Mouse (Mus musculus) embryonic facial prominence, embryonic 14.5 days (tissue): ENCODE measurements around the gene Tom1l2. TPM values are rescaled to one million over a fixed set of nuclear protein-coding genes. Genes with fewer than 3 reads are reported as not detected.

Experiments
- ATAC-seq: fragments of 200-750 bp; cut with Nextera tagmentation; 2 replicates; pipeline ENCODE4 v1.8.0; 2017; ENCODE audit warnings: low read depth, moderate number of reproducible peaks, moderate TSS enrichment
- DNase-seq: peaks from one replicate; pipeline ENCODE4 v3.0.0-alpha.2; 2015; ENCODE audit warnings: low spot score
- H3K27ac ChIP-seq: fragments of 300-500 bp; sonication (generic); replicated peaks from 2 replicates; pipeline ENCODE4 v1.5.1; 2014; ENCODE audit warnings: low read depth, mild to moderate bottlenecking, low read length, moderate library complexity
- H3K27me3 ChIP-seq: fragments of 300-500 bp; sonication (generic); replicated peaks from 2 replicates; pipeline ENCODE4 v1.6.1; 2014; ENCODE audit warnings: low read length; ENCODE audit not compliant: control insufficient read depth, insufficient read depth
- H3K36me3 ChIP-seq: fragments of 300-500 bp; sonication (generic); 2 replicates; pipeline ENCODE4 v1.6.1; 2014; ENCODE audit warnings: low read length, mixed read lengths; ENCODE audit not compliant: control insufficient read depth, insufficient read depth
- H3K4me1 ChIP-seq: fragments of 300-500 bp; sonication (generic); 2 replicates; pipeline ENCODE4 v1.6.1; 2014; ENCODE audit warnings: antibody characterized with exemption, low read length; ENCODE audit not compliant: control insufficient read depth, insufficient read depth
- H3K4me2 ChIP-seq: fragments of 300-500 bp; sonication (generic); 2 replicates; pipeline ENCODE4 v1.6.1; 2014; ENCODE audit warnings: low read depth, mild to moderate bottlenecking, low read length, moderate library complexity, mixed read lengths
- H3K4me3 ChIP-seq: fragments of 300-500 bp; sonication (generic); 2 replicates; pipeline ENCODE4 v1.5.1; 2014; ENCODE audit warnings: low read depth, mild to moderate bottlenecking, low read length
- H3K9ac ChIP-seq: fragments of 300-500 bp; sonication (generic); 2 replicates; pipeline ENCODE4 v1.6.1; 2014; ENCODE audit warnings: low read depth, mild to moderate bottlenecking, low read length, moderate library complexity, mixed read lengths
- H3K9me3 ChIP-seq: fragments of 300-500 bp; sonication (generic); 2 replicates; pipeline ENCODE4 v1.6.1; 2016; ENCODE audit warnings: low read length; ENCODE audit not compliant: control insufficient read depth
- WGBS: fragments of 180-500 bp; shearing (Covaris S2); extraction: QIAGEN DNeasy Blood & Tissue Kit; methylation state at CpG from one replicate; pipeline ENCODE4 v1.1.7; 2014; 5-methylcytosine and 5-hydroxymethylcytosine counted together
- polyA plus RNA-seq: library from polyadenylated mRNA; unstranded; fragments of >200 nt; fragmentation: Nextera tagmentation; extraction: Ambion mirVana; gene quantifications from 2 replicates; pipeline ENCODE4 v1.2.1, GENCODE M21; 2014

Tom1l2 gene
- polyA plus RNA-seq, result 21.8 and 23.4 TPM in 2 replicates

- Histone ChIP-seq H3K9me3 (no peaks in the 10 kb centered on the region), H3K4me1 (peaks cover 3% of the 10 kb centered on the region; the same call in 1 of the 2 replicates), H3K27ac (peak within 1 kb of the TSS; percentile 59; the same call in 1 of the 2 replicates), H3K9ac (peak within 1 kb of the TSS; percentile 68), H3K4me3 (peak within 1 kb of the TSS; percentile 60), H3K4me2 (peak within 1 kb of the TSS; percentile 75), H3K36me3 (no peaks in the 10 kb centered on the region), H3K27me3 (no peaks in the 10 kb centered on the region)
- DNase-seq (peak; percentile 100), ATAC-seq (peak; percentile 100)
- under 1% methylated on average over 42 of the region's 57 CpGs for WGBS
Observed at GRCm38 (mm10) chr11:60352559-60353411, at the start of gene Tom1l2, which contains the start of gene Drc3. Tom1l2 (minus strand) TSS chr11:60352905. Drc3 (plus strand) TSS chr11:60353329.

GRCm38 (mm10) chr11:60397172-60397571, 44.5 kb upstream of the Tom1l2 start:
- Histone ChIP-seq H3K27me3 (no peaks in the 10 kb centered on the region), H3K36me3 (peaks cover 17% of the 10 kb centered on the region), H3K4me1 (no peaks in the 10 kb centered on the region), H3K4me3 (no peak overlapping the region), H3K9ac (no peak overlapping the region), H3K4me2 (no peak overlapping the region), H3K27ac (no peak overlapping the region), H3K9me3 (no peaks in the 10 kb centered on the region)
- ATAC-seq (no peak), DNase-seq (no peak)
- WGBS, result 92% methylated on average over 2 of the region's 2 CpGs

- H3K9me3 ChIP-seq, result no peaks in the 10 kb centered on the region
- no peak overlapping the region for H3K27ac ChIP-seq
- H3K27me3 ChIP-seq, result no peaks in the 10 kb centered on the region
- DNase-seq (peak; percentile 71), ATAC-seq (peak; percentile 68; the same call in 1 of the 2 replicates)
- no peak overlapping the region for H3K4me3 ChIP-seq
- no peak overlapping the region for H3K4me2 ChIP-seq
- no peak overlapping the region for H3K9ac ChIP-seq
- 50% methylated on average over 6 of the region's 6 CpGs for WGBS
- peaks cover 11% of the 10 kb centered on the region for H3K36me3 ChIP-seq
- H3K4me1 ChIP-seq, result no peaks in the 10 kb centered on the region
Observed at GRCm38 (mm10) chr11:60396546-60396945, 43.8 kb upstream of the Tom1l2 start.

- Histone ChIP-seq H3K4me2 (no peak overlapping the region), H3K4me3 (no peak overlapping the region), H3K9ac (no peak overlapping the region), H3K9me3 (no peaks in the 10 kb centered on the region), H3K36me3 (no peaks in the 10 kb centered on the region), H3K27ac (no peak overlapping the region), H3K27me3 (no peaks in the 10 kb centered on the region), H3K4me1 (no peaks in the 10 kb centered on the region)
- no peak for ATAC-seq
- DNase-seq, result no peak
- 65% methylated on average over 6 of the region's 6 CpGs for WGBS
Observed at GRCm38 (mm10) chr11:60391346-60391745, 38.6 kb upstream of the Tom1l2 start.

- Histone ChIP-seq H3K4me3 (no peak overlapping the region), H3K36me3 (no peaks in the 10 kb centered on the region), H3K9ac (no peak overlapping the region), H3K27ac (no peak overlapping the region), H3K27me3 (no peaks in the 10 kb centered on the region), H3K9me3 (no peaks in the 10 kb centered on the region), H3K4me1 (peaks cover 11% of the 10 kb centered on the region; the same call in 1 of the 2 replicates), H3K4me2 (no peak overlapping the region)
- WGBS, result 92% methylated on average over 2 of the region's 2 CpGs
- ATAC-seq, result no peak
- no peak for DNase-seq
Observed at GRCm38 (mm10) chr11:60387944-60388343, 35.2 kb upstream of the Tom1l2 start.

- Histone ChIP-seq H3K9ac (no peak overlapping the region), H3K9me3 (no peaks in the 10 kb centered on the region), H3K4me2 (no peak overlapping the region), H3K27me3 (no peaks in the 10 kb centered on the region), H3K4me3 (no peak overlapping the region), H3K36me3 (no peaks in the 10 kb centered on the region), H3K4me1 (peaks cover 11% of the 10 kb centered on the region; the same call in 1 of the 2 replicates), H3K27ac (no peak overlapping the region)
- WGBS, result 82% methylated on average over 5 of the region's 5 CpGs
- ATAC-seq, result no peak
- DNase-seq, result no peak
Observed at GRCm38 (mm10) chr11:60385946-60386345, 33.2 kb upstream of the Tom1l2 start.

GRCm38 (mm10) chr11:60384762-60385421, 32.2 kb upstream of the Tom1l2 start:
- H3K27ac ChIP-seq, result no peak overlapping the region

GRCm38 (mm10) chr11:60383518-60383917, 30.8 kb upstream of the Tom1l2 start:
- 91% methylated on average over 6 of the region's 6 CpGs for WGBS
- Histone ChIP-seq H3K36me3 (no peaks in the 10 kb centered on the region), H3K4me1 (peaks cover 11% of the 10 kb centered on the region; the same call in 1 of the 2 replicates), H3K27ac (no peak overlapping the region), H3K4me3 (no peak overlapping the region), H3K9me3 (no peaks in the 10 kb centered on the region), H3K27me3 (no peaks in the 10 kb centered on the region), H3K9ac (no peak overlapping the region), H3K4me2 (no peak overlapping the region)
- no peak for DNase-seq
- ATAC-seq, result no peak

More at GRCm38 (mm10) chr11:60384762-60385421, 32.2 kb upstream of the Tom1l2 start:
- Histone ChIP-seq H3K4me1 (peaks cover 11% of the 10 kb centered on the region; the same call in 1 of the 2 replicates), H3K9me3 (no peaks in the 10 kb centered on the region), H3K4me3 (no peak overlapping the region), H3K36me3 (no peaks in the 10 kb centered on the region), H3K4me2 (peak overlapping the region; percentile 40), H3K27me3 (no peaks in the 10 kb centered on the region), H3K9ac (peak overlapping the region; percentile 53)
- WGBS, result 7% methylated on average over 14 of the region's 16 CpGs
- ATAC-seq (peak; percentile 60), DNase-seq (peak; percentile 29)
